Mouse (Mus musculus) hematopoietic stem cell, adult 5-6 weeks (primary cell): ENCODE results near the gene Gpbar1. TPM values are rescaled to one million over a fixed set of nuclear protein-coding genes. Genes with fewer than 3 reads are reported as not detected.
"Not testable (repeated sequence)": the region's sequence is repeated elsewhere in the genome, so short reads cannot be mapped to it uniquely, and the experiment has no call there.

Source experiments
- ATAC-seq, 2 experiments: fragments of 125-278 bp in 1 of 2; replicated peaks in 1 of 2; 2 replicates each; pipeline ENCODE4 v1.8.0; 2016 to 2017; ENCODE audit warnings: inconsistent platforms in 2 of 2, mild to moderate bottlenecking in 2 of 2, moderate number of reproducible peaks in 2 of 2, low read depth in 1 of 2, moderate TSS enrichment in 1 of 2; ENCODE audit not compliant: low FRiP score in 2 of 2, poor library complexity in 2 of 2, severe bottlenecking in 2 of 2, insufficient read depth in 1 of 2, low TSS enrichment in 1 of 2
- total RNA-seq: library from RNA; stranded (forward); fragments of 172-1452, 232-1000 nt; gene quantifications from 2 replicates; pipeline ENCODE4 v1.2.3, GENCODE M21; 2017

The Gpbar1 gene
- total RNA-seq, 1 experiment from 2014 or later = 0.15 TPM

DNA sequence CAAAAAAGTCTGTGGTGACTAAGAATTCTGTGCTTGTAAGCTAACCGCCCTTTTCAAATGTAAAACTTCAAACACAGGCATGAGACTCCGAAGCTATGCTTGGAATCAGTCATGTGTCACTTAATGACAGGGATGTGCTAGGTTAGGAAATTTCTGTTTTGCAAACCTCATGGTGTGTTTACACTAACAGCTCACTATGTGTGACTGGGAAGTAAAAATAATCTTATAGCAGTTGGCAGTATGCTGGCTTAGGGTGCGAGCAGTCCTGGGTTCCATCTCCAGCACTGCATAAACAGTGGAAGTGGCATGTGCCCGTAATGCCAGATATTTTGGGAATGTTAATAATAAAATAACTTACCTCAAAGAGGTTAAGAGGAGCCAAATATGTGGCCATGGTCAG, 26.6 kb downstream of the Gpbar1 start:
- no peak for ATAC-seq

DNA sequence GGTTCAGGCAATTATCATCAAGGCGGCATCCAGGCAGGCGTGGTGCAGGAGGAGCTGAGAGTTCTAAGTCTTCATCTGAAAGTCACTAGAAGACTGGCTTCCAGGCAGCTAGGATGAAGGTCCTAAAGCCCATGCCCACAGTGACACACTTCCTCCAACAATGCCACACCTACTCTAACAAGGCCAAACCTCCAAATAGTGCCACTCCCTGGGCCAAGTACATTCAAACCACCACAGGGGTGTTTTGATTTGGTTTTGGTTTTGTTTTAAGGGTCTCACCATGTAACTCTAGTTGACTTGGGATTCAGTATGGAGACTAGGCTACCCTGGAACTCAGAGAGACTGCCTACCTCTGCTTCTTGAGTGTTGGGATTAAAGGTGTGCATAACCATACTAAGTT, 27.2 kb downstream of the Gpbar1 start, which contains the start of gene Tmbim1:
Tmbim1 (minus strand) TSS at position 101 of the 400 bp plus-strand sequence.
- no peak for ATAC-seq

DNA sequence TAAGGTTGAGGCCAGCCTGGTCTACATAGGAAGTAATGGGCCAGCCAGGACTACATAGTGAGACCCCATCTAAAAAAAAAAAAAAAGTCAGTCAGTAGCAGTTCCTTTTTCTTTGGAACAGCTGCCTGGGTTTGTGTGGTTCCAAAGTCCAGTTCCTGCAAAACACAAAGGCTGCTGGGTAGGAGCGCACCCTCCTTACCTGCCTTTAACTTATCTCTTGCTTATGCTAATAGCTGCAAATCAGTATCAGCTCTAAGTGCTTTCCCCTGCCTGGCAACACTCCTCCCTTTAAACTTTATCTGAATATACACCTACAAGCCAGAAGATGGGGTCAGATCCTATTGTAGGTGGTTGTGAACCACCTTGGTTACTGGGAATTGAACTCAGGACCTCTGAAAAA, 28.8 kb downstream of the Gpbar1 start:
- no peak for ATAC-seq

DNA sequence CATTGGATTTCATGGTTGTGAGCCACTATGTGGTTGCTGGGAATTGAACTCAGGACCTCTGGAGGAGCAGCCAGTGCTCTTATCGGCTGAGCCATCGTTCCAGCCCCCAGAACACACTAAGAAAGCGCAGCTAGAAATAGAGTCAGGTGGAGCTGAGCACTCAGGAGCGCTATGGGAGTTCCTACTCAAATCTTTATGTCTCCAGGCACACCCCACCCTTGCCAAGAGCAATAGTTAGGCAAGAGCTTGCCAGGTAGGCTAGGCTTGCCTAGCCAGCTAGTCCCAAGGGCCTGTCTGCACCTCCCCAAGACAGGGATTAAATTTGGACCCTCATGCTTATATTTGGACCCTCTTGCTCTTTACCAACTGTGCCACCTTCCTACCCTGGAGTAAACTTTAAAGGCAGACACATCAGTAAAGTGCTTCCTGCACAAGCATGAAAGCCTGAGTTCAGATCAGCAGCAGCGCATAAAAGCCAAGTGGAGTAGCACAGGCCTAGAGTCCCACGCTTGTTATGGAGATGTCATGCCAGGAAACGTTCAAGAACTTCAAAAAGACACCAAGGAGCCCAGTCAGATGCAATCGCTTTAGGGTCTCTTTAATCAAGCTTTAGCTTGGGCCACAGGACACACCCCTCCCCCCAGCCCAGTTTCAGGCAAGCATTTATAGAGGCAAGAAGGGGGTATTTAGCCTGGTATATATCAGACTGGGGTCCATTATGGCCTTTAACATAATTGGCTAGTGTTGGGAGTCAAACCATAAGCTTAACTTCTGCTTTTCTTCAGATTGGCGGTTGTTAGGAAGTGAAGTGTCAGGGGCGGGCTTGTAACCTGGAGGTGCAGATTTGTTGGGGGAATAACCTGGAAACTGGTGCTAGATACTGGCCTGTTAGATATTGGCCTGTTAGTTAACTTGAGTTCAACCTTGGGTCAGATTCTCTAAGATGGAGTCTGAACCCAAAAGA, 29.9 kb downstream of the Gpbar1 start:
- peak in 1 of 2 experiments; percentile 56; a peak in 1 of 4 replicates for ATAC-seq

DNA sequence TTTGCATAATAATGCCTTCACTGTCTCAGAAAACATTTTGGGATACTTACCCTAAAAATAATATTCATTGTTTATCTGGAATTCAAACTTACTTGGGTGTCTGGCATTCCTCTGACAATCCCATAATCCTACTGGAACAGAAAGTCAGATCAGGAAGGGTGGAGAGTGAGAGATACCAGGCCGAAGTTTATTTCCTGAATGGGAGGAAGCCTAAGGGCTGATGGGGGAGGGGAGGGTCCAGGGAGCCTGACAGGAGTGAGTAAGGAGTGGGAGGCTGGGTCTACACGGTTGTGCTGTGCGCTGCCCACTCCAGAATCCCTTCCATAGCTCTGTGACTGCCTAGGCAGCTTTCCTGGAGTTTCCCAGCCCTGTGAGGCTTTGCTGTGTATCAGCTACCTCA, 31.4 kb downstream of the Gpbar1 start:
- ATAC-seq = no peak

DNA sequence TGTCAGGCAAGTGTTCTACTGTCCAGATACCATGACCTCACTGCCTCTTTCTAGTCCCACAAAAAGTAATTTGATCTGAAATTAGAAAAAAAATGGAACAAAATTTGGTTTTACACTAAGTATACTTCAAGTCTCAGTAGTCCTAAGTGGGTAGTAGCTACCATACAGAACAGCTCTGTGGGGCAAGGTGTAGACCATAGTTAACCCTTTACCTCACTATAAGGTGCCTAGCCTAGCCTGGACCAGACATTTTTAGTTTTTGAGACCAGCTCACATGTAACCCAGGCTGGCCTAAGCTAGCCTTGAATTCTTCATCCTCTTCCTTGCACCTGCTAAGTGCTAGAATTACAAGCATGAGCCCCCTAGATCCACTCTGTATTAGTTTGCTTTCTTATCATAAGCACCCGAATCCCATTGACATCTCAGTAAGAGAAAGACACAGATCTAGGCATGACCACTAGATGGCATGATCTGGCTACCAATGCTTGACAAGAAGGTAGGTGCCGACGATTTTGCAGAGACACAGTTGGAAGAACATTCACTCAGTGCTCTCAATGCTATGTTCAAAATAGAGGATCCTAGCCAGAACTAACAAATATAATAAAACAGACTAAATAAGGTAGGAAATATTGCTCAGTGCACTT, 34.8 kb downstream of the Gpbar1 start:
- peak; percentile 61 to 83; a peak in 3 of 4 replicates for ATAC-seq

DNA sequence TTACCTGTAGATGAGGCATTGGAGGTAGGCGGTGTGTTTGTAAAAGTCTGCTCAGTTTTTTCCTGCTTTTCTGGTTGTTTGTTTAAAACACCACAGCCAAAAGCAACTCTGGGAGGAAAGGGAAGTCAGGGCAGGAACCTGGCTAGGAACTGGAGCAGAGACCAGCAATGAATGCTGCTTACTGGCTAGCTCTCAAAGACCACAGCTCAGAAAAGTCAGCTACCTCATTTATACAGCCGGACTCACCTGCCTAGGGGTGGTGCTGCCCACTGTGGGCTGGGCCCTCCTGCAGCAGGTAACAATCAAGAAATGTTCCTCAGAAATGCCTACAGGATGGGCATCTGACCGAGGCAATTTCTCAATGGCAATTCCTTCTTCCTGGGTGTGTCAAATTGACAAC, 36.4 kb downstream of the Gpbar1 start:
- ATAC-seq = no peak

DNA sequence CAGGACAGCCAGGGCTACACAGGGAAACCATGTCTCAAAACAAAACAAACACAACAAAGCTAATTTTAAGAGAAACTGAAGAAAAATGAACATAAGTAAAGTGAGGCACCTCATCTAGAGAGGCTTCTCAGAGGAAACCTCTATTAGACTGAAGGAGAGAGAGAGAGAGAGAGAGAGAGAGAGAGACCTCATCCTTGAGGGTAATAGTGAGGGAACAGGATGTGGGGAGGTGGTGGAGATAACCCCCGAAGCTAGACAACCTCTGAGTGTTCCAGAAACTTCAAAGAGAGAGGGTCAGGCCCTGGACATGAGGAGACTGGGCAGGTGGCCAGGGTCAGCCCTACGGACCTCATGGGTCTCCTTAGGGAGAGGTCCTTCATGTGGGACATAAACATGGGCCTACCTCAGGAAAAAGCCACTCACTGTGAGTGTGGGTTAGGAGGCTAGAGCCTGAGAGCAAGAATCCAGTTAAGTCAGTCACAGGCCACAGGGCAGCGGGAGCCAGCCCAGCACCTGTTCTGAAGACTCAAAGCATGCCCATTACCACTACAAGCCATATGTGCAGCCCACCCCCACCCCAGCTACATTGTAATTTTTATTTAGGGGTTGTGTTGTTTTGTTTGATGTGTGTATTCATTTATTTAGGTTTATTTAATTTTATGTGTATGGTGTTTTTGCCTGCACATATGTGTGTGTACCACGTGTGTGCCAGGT, 37.9 kb downstream of the Gpbar1 start:
- no peak for ATAC-seq

DNA sequence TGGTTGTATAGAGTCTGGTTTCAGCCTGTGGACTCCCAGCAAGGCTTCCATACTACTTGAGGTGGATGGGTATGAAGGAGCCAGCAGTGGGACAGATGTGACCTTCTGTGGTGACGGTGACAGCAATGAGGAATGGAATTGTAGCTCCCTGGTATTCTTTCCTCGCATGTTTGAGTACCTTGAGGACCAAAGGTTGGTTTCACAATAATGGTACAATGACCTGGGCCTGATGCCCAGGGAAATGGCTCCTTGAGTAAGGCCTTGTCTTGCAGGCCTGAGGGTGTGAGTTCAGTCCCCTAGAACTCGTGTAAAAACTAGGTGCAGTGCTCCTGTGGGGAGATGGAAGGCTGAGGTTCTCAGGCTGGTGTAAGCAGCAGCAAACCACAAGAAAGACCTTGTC, 40.4 kb downstream of the Gpbar1 start:
- ATAC-seq = no peak

DNA sequence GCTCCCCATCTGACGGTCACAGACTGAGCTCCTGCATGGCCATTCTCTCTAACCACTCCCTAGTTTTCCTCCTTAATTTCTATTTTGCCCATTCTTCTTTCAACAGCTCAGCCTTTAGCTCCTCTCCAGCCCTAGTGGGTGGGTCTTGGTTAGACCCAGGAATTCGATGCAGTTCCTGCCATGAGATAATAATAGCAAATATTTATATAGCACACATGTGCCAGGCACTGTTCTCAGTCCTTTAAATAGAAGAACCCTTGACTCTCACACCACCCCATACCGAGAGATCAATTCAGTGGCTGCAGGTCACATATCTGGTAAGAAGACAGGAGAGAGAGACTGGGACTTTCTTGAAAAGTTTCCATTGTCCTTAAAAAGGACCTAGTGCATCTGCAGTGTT, 43.0 kb downstream of the Gpbar1 start:
- ATAC-seq = no peak

DNA sequence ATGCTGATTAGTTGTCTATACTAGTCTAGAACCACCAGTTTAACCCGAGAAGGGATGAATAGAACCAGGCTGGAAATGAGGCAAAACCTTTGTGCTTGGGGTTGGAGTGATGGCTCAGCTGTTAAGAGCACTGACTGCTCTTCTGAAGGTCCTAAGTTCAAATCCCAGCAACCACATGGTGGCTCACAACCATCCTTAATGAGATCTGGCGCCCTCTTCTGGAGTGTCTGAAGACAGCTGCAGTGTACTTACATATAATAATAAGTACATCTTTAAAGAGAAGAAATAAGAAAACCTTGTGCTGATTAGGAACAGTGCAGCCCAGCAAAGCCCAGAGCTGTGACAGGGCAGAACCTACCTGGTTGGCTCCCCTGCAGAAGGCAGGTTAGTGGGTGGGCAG, 48.6 kb downstream of the Gpbar1 start:
- ATAC-seq = not testable (repeated sequence)

Other genes with a start within 250 kb of the Gpbar1 start
- gene Tns1, start 154.1 kb upstream of the Gpbar1 start, total RNA-seq = 16.1 and 39.1 TPM in 2 replicates
- 2.3 and 2.7 TPM in 2 replicates for gene Rufy4, start 153.0 kb upstream of the Gpbar1 start, total RNA-seq
- gene Cxcr2, start 124.6 kb upstream of the Gpbar1 start, total RNA-seq = 9.0 and 19.4 TPM in 2 replicates
- 0.15 and 0.56 TPM in 2 replicates for gene Cxcr1, start 83.9 kb upstream of the Gpbar1 start, total RNA-seq
- gene Arpc2, start 42.5 kb upstream of the Gpbar1 start, total RNA-seq = 345 and 397 TPM in 2 replicates
- 115 and 150 TPM in 2 replicates for gene Aamp, start 6.2 kb downstream of the Gpbar1 start, total RNA-seq
- gene Pnkd, start 6.4 kb downstream of the Gpbar1 start, total RNA-seq = 12.3 and 29.0 TPM in 2 replicates
- 29.9 and 36.7 TPM in 2 replicates for gene Tmbim1, start 27.1 kb downstream of the Gpbar1 start, total RNA-seq
- gene Catip, start 83.6 kb downstream of the Gpbar1 start, total RNA-seq = 1.3 TPM in 1 of 2 replicates, not detected in the other
- 3.2 TPM in 1 of 2 replicates, not detected in the other for gene Slc11a1, start 96.6 kb downstream of the Gpbar1 start, total RNA-seq
- gene Ctdsp1, start 113.0 kb downstream of the Gpbar1 start, total RNA-seq = 38.1 and 40.0 TPM in 2 replicates
- 0.55 TPM in 1 of 2 replicates, not detected in the other for gene Vil1, start 130.8 kb downstream of the Gpbar1 start, total RNA-seq
- gene Cnot9, start 227.5 kb downstream of the Gpbar1 start, total RNA-seq = 73.4 and 82.5 TPM in 2 replicates